Mouse (Mus musculus) spleen, adult 2 months (tissue): ENCODE measurements around the gene Mdn1. TPM values are rescaled to one million over a fixed set of nuclear protein-coding genes. Genes with fewer than 3 reads are reported as not detected.

Source experiments
- DNase-seq, 2 experiments: peaks; one replicate each; pipeline versions ENCODE4 v3.0.0 to v3.0.0-alpha.2; 2012 to 2021; ENCODE audit warnings: low spot score in 2 of 2, low read depth in 1 of 2
- H3K27ac ChIP-seq: fragments of 200-500 bp; 2 replicates; pipeline ENCODE4 v1.5.1; 2012; ENCODE audit warnings: low read length, inconsistent platforms; ENCODE audit not compliant: insufficient read depth
- H3K27me3 ChIP-seq: fragments of 200-500 bp; 2 replicates; pipeline ENCODE4 v1.6.1; 2012; ENCODE audit warnings: mild to moderate bottlenecking, moderate library complexity, low read length, inconsistent platforms; ENCODE audit not compliant: control insufficient read depth, insufficient read depth
- H3K36me3 ChIP-seq: fragments of 200-500 bp; 2 replicates; pipeline ENCODE4 v1.6.1; 2012; ENCODE audit warnings: mild to moderate bottlenecking, low read length, inconsistent platforms; ENCODE audit not compliant: control insufficient read depth, insufficient read depth
- H3K4me1 ChIP-seq: fragments of 200-500 bp; 2 replicates; pipeline ENCODE4 v1.6.1; 2011; ENCODE audit warnings: inconsistent platforms; ENCODE audit not compliant: control insufficient read depth, insufficient read depth, insufficient read length
- H3K4me3 ChIP-seq: fragments of 200-500 bp; 2 replicates; pipeline ENCODE4 v1.5.1; 2011; ENCODE audit warnings: mild to moderate bottlenecking, inconsistent platforms; ENCODE audit not compliant: insufficient read depth, insufficient read length; ENCODE audit errors: extremely low read depth
- CTCF ChIP-seq: fragments of 200-500 bp; IDR thresholded peaks from 2 replicates; pipeline ENCODE4 v1.5.1; 2011; ENCODE audit warnings: mild to moderate bottlenecking, inconsistent platforms; ENCODE audit not compliant: insufficient read depth, insufficient read length, insufficient replicate concordance; ENCODE audit errors: extremely low read depth
- POLR2A ChIP-seq: fragments of 200-500 bp; IDR thresholded peaks from 2 replicates; pipeline ENCODE4 v1.6.1; 2011; ENCODE audit warnings: low read depth, low read length, inconsistent platforms
- WGBS: fragments of 180-500 bp; shearing (Covaris S2); methylation state at CpG from one replicate; pipeline ENCODE4 v1.1.7; 2018; 5-methylcytosine and 5-hydroxymethylcytosine counted together
- polyA plus RNA-seq: library from polyadenylated mRNA; depleted of rRNA; stranded (reverse); fragments of >200 nt; gene quantifications from 2 replicates; pipeline ENCODE4 v1.2.3, GENCODE M21; 2012; rRNA removed

Mdn1 gene
- polyA plus RNA-seq, 1 experiment: 13.6 TPM

GRCm38 (mm10) chr4:32820676-32821075 is 163.8 kb downstream of the Mdn1 start:
- H3K27me3 ChIP-seq: no peaks in the 10 kb centered on the region
- 96% methylated on average over 3 of the region's 3 CpGs for WGBS
- H3K4me1 ChIP-seq: no peaks in the 10 kb centered on the region
- no peaks in the 10 kb centered on the region for H3K36me3 ChIP-seq
- H3K4me3 ChIP-seq: no peak overlapping the region
- H3K27ac ChIP-seq: no peak overlapping the region
- DNase-seq: no peak
- TF ChIP-seq POLR2A (no peak), CTCF (no peak)

GRCm38 (mm10) chr4:32824254-32824653 is 167.3 kb downstream of the Mdn1 start:
- DNase-seq: no peak
- H3K4me1 ChIP-seq: no peaks in the 10 kb centered on the region
- H3K27me3 ChIP-seq: no peaks in the 10 kb centered on the region
- no peaks in the 10 kb centered on the region for H3K36me3 ChIP-seq
- no peak overlapping the region for H3K4me3 ChIP-seq
- WGBS: 77% methylated on average over 8 of the region's 8 CpGs
- TF ChIP-seq POLR2A: no peak
- TF ChIP-seq CTCF: no peak
- H3K27ac ChIP-seq: no peak overlapping the region

Other genes with a start within 250 kb of the Mdn1 start
- 0.05 and 0.06 TPM in 2 replicates for gene Gja10, start 54.4 kb upstream of the Mdn1 start, polyA plus RNA-seq
- 1.7 and 2.2 TPM in 2 replicates for gene Casp8ap2, start 41.7 kb upstream of the Mdn1 start, polyA plus RNA-seq
- 4.3 and 5.4 TPM in 2 replicates for gene Lyrm2, start 143.1 kb downstream of the Mdn1 start, polyA plus RNA-seq